Mouse (Mus musculus) CH12.LX (cell line): ENCODE measurements around the gene Setmar. TPM values are rescaled to one million over a fixed set of nuclear protein-coding genes. Genes with fewer than 3 reads are reported as not detected.
"Not testable (repeated sequence)": the region's sequence is repeated elsewhere in the genome, so short reads cannot be mapped to it uniquely, and the experiment has no call there.

Source experiments
- DNase-seq: peaks from one replicate; pipeline ENCODE4 v3.0.0-alpha.2; 2013; ENCODE audit errors: extremely low read depth
- H3K27ac ChIP-seq: 2 replicates; pipeline ENCODE4 v1.5.1; 2012; ENCODE audit warnings: low read depth, mild to moderate bottlenecking, control low read depth, moderate library complexity; ENCODE audit not compliant: insufficient read depth
- H3K27me3 ChIP-seq: replicated peaks from 2 replicates; pipeline ENCODE3; 2012; ENCODE audit warnings: inconsistent platforms
- H3K36me3 ChIP-seq, 2 experiments: replicated peaks in 1 of 2; 2 replicates each; pipeline versions ENCODE3 to v1.6.1; 2012; ENCODE audit warnings: inconsistent platforms in 1 of 2, low read length in 1 of 2, mild to moderate bottlenecking in 1 of 2, mixed read lengths in 1 of 2, moderate library complexity in 1 of 2; ENCODE audit not compliant: control insufficient read depth in 1 of 2, insufficient read depth in 1 of 2
- H3K4me1 ChIP-seq, 2 experiments: 2 replicates each; pipeline ENCODE4 v1.6.1; 2012; ENCODE audit warnings: inconsistent platforms in 1 of 2, moderate library complexity in 1 of 2; ENCODE audit not compliant: insufficient read depth in 2 of 2, control insufficient read depth in 1 of 2
- H3K4me2 ChIP-seq: 2 replicates; pipeline ENCODE4 v1.6.1; 2012; ENCODE audit warnings: low read depth, mild to moderate bottlenecking, control low read depth; ENCODE audit not compliant: poor library complexity, insufficient read depth, severe bottlenecking
- H3K4me3 ChIP-seq, 3 experiments: fragments of 150-350 bp in 1 of 3; sonication (generic) in 1 of 3; replicated peaks in 1 of 3; 2 replicates each; pipeline versions ENCODE3 to v1.5.1; 2011 to 2012; ENCODE audit warnings: low read depth in 2 of 3, low read length in 2 of 3, mild to moderate bottlenecking in 2 of 3, moderate library complexity in 2 of 3, control low read depth in 1 of 3, improper control_type of control experiment in 1 of 3, inconsistent platforms in 1 of 3, mixed read lengths in 1 of 3; ENCODE audit not compliant: poor library complexity in 1 of 3
- H3K79me2 ChIP-seq: replicated peaks from 2 replicates; pipeline ENCODE4 v1.6.1; 2012; ENCODE audit warnings: mild to moderate bottlenecking, moderate library complexity; ENCODE audit not compliant: control insufficient read depth, poor library complexity, insufficient read depth, severe bottlenecking; ENCODE audit errors: extremely low read depth
- H3K9ac ChIP-seq: 2 replicates; pipeline ENCODE4 v1.6.1; 2012; ENCODE audit warnings: low read depth, mild to moderate bottlenecking, control low read depth, moderate library complexity; ENCODE audit not compliant: insufficient read depth
- H3K9me3 ChIP-seq: replicated peaks from 2 replicates; pipeline ENCODE3; 2012; ENCODE audit warnings: low read length, inconsistent platforms, mixed read lengths
- BHLHE40 ChIP-seq: IDR thresholded peaks from 2 replicates; pipeline ENCODE4 v1.6.1; 2011; ENCODE audit warnings: mild to moderate bottlenecking, low read depth, low read length, improper control_type of control experiment
- CHD2 ChIP-seq: IDR thresholded peaks from 2 replicates; pipeline ENCODE4 v1.6.1; 2011; ENCODE audit warnings: low read length, improper control_type of control experiment
- CTCF ChIP-seq, 2 experiments: IDR thresholded peaks in 1 of 2; conservative IDR thresholded peaks in 1 of 2; 2 replicates each; pipeline ENCODE4 v1.5.1; 2011 to 2012; ENCODE audit warnings: low read depth in 2 of 2, low read length in 2 of 2, improper control_type of control experiment in 1 of 2, inconsistent platforms in 1 of 2, mild to moderate bottlenecking in 1 of 2, moderate library complexity in 1 of 2
- ETS1 ChIP-seq: conservative IDR thresholded peaks from 2 replicates; pipeline ENCODE4 v1.6.1; 2012; ENCODE audit warnings: low read depth, mild to moderate bottlenecking, inconsistent platforms, low read length, improper control_type of control experiment, moderate library complexity
- HCFC1 ChIP-seq: IDR thresholded peaks from 2 replicates; pipeline ENCODE4 v1.6.1; 2012; ENCODE audit warnings: low read depth, mild to moderate bottlenecking, inconsistent platforms, low read length, improper control_type of control experiment
- KAT2A ChIP-seq: IDR thresholded peaks from 2 replicates; pipeline ENCODE4 v1.6.1; 2012; ENCODE audit warnings: low read length, improper control_type of control experiment, inconsistent platforms; ENCODE audit not compliant: insufficient replicate concordance
- MYC ChIP-seq: IDR thresholded peaks from 2 replicates; pipeline ENCODE4 v1.6.1; 2011; ENCODE audit warnings: low read depth, mild to moderate bottlenecking, improper control_type of control experiment, low read length
- NRF1 ChIP-seq: IDR thresholded peaks from 2 replicates; pipeline ENCODE4 v1.6.1; 2014; ENCODE audit warnings: low read depth, mild to moderate bottlenecking, inconsistent platforms, low read length, improper control_type of control experiment, moderate library complexity
- POLR2AphosphoS2 ChIP-seq: IDR thresholded peaks from 2 replicates; pipeline ENCODE4 v1.6.1; 2011; ENCODE audit warnings: low read depth, low read length, improper control_type of control experiment
- RAD21 ChIP-seq: IDR thresholded peaks from 2 replicates; pipeline ENCODE4 v1.6.1; 2011; ENCODE audit warnings: low read depth, mild to moderate bottlenecking, low read length, improper control_type of control experiment, moderate library complexity
- SIN3A ChIP-seq: IDR thresholded peaks from 2 replicates; pipeline ENCODE4 v1.6.1; 2012; ENCODE audit warnings: low read length, improper control_type of control experiment, inconsistent platforms
- SMC3 ChIP-seq: IDR thresholded peaks from 2 replicates; pipeline ENCODE4 v1.6.1; 2011; ENCODE audit warnings: low read depth, low read length, improper control_type of control experiment
- USF2 ChIP-seq: conservative IDR thresholded peaks from 2 replicates; pipeline ENCODE4 v1.6.1; 2011; ENCODE audit warnings: low read depth, low read length, improper control_type of control experiment
- ZKSCAN1 ChIP-seq: IDR thresholded peaks from 2 replicates; pipeline ENCODE4 v1.6.1; 2012; ENCODE audit warnings: low read depth, inconsistent platforms, low read length, improper control_type of control experiment, borderline replicate concordance
- ZMIZ1 ChIP-seq: IDR thresholded peaks from 2 replicates; pipeline ENCODE4 v1.6.1; 2012; ENCODE audit warnings: low read depth, mild to moderate bottlenecking, inconsistent platforms, low read length, improper control_type of control experiment
- ZNF384 ChIP-seq: IDR thresholded peaks from 2 replicates; pipeline ENCODE4 v1.6.1; 2012; ENCODE audit warnings: low read depth, low read length, improper control_type of control experiment, inconsistent platforms
- dilution Hi-C: fragments of 300-500 bp; cut with MboI; formaldehyde crosslinking; loops from 2 replicates; pipeline ENCODE4 v1.14.3; 2020; ENCODE audit warnings: low sequenced_read_pairs; ENCODE audit not compliant: extremely low pct_unique_long_range_greater_than_20kb, extremely low pct_ligation_motif_present
- in situ Hi-C: fragments of 300-500 bp; cut with MboI; formaldehyde crosslinking; loops from 3 replicates; pipeline ENCODE4 v1.14.3; 2019; ENCODE audit warnings: low sequenced_read_pairs, low pct_ligation_motif_present, low pct_unique_long_range_greater_than_20kb, mixed read lengths
- polyA plus RNA-seq: library from polyadenylated mRNA; unstranded; fragments of >175 nt; gene quantifications from 2 replicates; pipeline ENCODE4 v1.2.1, GENCODE M21; 2012; ENCODE audit warnings: low read depth; ENCODE audit not compliant: insufficient read length
- total RNA-seq, 2 experiments: library from RNA; depleted of rRNA; stranded (reverse); fragments of 300-350 nt in 1 of 2; fragments of >200 nt in 1 of 2; gene quantifications; 2 replicates each; pipeline ENCODE4 v1.2.3; 2012 to 2014

Setmar gene
- total and polyA plus RNA-seq, 3 experiments = 1.2 to 3.5 (median 2.1) TPM

GRCm38 (mm10) chr6:108021646-108022045 is 43.2 kb upstream of the Setmar start:
- TF ChIP-seq MYC (no peak), RAD21 (no peak)
- no peak overlapping the region for H3K9ac ChIP-seq
- no peak for DNase-seq
- no peak overlapping the region for H3K4me2 ChIP-seq
- no peaks in the 10 kb centered on the region for H3K9me3 ChIP-seq
- in situ Hi-C loops (no loop called here), dilution Hi-C loops (no loop called here)
- peaks cover 43% of the 10 kb centered on the region for H3K27me3 ChIP-seq
- no peaks in the 10 kb centered on the region; the same call in 1 of the 2 replicates for H3K79me2 ChIP-seq
- H3K36me3 ChIP-seq = no peaks in the 10 kb centered on the region
- H3K4me3 ChIP-seq = no peak overlapping the region
- H3K4me1 ChIP-seq = no peaks in the 10 kb centered on the region; a peak in 1 of 4 replicates
- no peak overlapping the region for H3K27ac ChIP-seq

- H3K36me3 ChIP-seq, H3K4me2 ChIP-seq, H3K79me2 ChIP-seq, dilution Hi-C loops, H3K9ac ChIP-seq, H3K27ac ChIP-seq, H3K4me1 ChIP-seq, H3K4me3 ChIP-seq, H3K9me3 ChIP-seq: not testable (repeated sequence)
- peak; percentile 49 for DNase-seq
- TF ChIP-seq CTCF (conservative IDR thresholded peaks at IDR 0.05 in 1 of 2, IDR thresholded peaks at IDR 0.05 in 1 of 2; ENCODE audit: low read depth in 2 of 2, low read length in 2 of 2) (peak; percentile 73 to 83), SMC3 (peak; percentile 59), RAD21 (peak; percentile 86)
- peaks cover 30% of the 10 kb centered on the region for H3K27me3 ChIP-seq
- in situ Hi-C loops = loop anchor here (25.0 kb wide), 2 partner anchors 682 to 1243 kb away; partner anchors contain the start of gene Crbn
These were observed 9.8 kb upstream of the Setmar start for GRCm38 (mm10) chr6:108055041-108055440.

- dilution Hi-C loops = no loop called here
- Histone ChIP-seq H3K4me3 (no peak overlapping the region), H3K4me2 (no peak overlapping the region), H3K27me3 (peaks cover 33% of the 10 kb centered on the region), H3K27ac (no peak overlapping the region), H3K36me3 (no peaks in the 10 kb centered on the region), H3K4me1 (no peaks in the 10 kb centered on the region), H3K9me3 (no peaks in the 10 kb centered on the region), H3K9ac (no peak overlapping the region), H3K79me2 (no peaks in the 10 kb centered on the region)
- in situ Hi-C loops = loop anchor here (25.0 kb wide), 2 partner anchors 681 to 1244 kb away; partner anchors contain the start of gene Crbn
- DNase-seq = no peak
- TF ChIP-seq NRF1 (no peak), ZNF384 (no peak), POLR2AphosphoS2 (no peak), ZKSCAN1 (no peak), USF2 (no peak), ZMIZ1 (no peak), CHD2 (no peak), HCFC1 (no peak), MYC (no peak), KAT2A (no peak), SIN3A (no peak), ETS1 (no peak), RAD21 (no peak), BHLHE40 (no peak)
These were observed 8.9 kb upstream of the Setmar start for GRCm38 (mm10) chr6:108055946-108056345.
